Mouse (Mus musculus) induced T-regulatory cell, adult 2 months (primary cell): ENCODE data around the gene Myadml2.

Source experiments
- DNase-seq: peaks from one replicate; pipeline ENCODE4 v3.0.0-alpha.2; 2012; ENCODE audit warnings: low read depth

Myadml2 gene

GRCm38 (mm10) chr11:120609250-120609649 is 38.7 kb downstream of the Myadml2 start:
- no peak for DNase-seq

GRCm38 (mm10) chr11:120608241-120609034 is 39.5 kb downstream of the Myadml2 start, which contains the start of gene Npb:
Npb (plus strand) TSS chr11:120608477.
- no peak for DNase-seq

DNA sequence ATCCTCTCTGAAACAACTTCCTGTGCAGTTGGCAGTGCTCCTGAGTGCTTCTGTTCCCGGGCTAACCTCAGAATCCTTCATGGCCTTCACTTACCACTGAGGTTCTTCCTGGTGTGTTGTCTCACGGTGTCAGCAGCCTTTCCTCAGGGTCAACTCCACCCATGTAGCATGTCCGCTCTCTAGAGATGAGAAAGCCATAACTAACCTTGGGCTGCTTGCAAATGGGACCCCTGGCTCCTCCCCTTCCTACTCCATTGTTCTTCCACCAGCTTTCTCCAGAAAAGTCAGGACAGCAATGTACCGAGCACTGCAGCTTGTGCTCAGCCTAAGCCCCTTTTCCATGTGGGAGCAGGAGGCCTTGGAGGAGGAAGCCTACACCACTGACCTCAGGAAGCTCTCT is 41.2 kb downstream of the Myadml2 start:
- no peak for DNase-seq

GRCm38 (mm10) chr11:120605667-120606066 is 42.3 kb downstream of the Myadml2 start:
- DNase-seq = no peak

- DNase-seq = no peak
These were observed 44.4 kb downstream of the Myadml2 start for GRCm38 (mm10) chr11:120603545-120603944.

DNA sequence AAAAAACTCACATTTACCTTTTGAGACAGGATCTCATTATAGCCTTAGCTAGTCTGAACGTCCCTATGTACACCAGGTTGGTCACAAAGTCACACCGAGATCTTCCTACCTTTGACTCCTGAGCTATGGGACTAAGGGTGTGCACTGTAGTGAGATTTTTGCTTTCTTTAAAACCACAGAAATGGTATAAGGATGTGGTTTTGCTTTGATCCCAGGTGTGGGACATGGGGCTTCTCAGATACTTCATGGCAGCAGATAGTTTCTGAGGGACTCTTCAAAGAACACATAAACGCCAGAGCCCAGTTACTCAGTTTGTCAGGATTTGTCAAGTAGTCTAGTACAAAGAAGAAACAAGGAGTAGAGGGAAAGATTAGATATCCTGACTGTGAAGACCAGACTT is 47.2 kb downstream of the Myadml2 start:
- DNase-seq = peak; percentile 72

- DNase-seq = no peak
These were observed 48.9 kb downstream of the Myadml2 start for GRCm38 (mm10) chr11:120598990-120599549.

- DNase-seq = peak; percentile 98
These were observed 49.5 kb downstream of the Myadml2 start, which contains the start of the genes Alyref and Anapc11 for GRCm38 (mm10) chr11:120598283-120598989. Alyref (minus strand) TSS chr11:120598365. Anapc11 (plus strand) TSS chr11:120598421.

DNA sequence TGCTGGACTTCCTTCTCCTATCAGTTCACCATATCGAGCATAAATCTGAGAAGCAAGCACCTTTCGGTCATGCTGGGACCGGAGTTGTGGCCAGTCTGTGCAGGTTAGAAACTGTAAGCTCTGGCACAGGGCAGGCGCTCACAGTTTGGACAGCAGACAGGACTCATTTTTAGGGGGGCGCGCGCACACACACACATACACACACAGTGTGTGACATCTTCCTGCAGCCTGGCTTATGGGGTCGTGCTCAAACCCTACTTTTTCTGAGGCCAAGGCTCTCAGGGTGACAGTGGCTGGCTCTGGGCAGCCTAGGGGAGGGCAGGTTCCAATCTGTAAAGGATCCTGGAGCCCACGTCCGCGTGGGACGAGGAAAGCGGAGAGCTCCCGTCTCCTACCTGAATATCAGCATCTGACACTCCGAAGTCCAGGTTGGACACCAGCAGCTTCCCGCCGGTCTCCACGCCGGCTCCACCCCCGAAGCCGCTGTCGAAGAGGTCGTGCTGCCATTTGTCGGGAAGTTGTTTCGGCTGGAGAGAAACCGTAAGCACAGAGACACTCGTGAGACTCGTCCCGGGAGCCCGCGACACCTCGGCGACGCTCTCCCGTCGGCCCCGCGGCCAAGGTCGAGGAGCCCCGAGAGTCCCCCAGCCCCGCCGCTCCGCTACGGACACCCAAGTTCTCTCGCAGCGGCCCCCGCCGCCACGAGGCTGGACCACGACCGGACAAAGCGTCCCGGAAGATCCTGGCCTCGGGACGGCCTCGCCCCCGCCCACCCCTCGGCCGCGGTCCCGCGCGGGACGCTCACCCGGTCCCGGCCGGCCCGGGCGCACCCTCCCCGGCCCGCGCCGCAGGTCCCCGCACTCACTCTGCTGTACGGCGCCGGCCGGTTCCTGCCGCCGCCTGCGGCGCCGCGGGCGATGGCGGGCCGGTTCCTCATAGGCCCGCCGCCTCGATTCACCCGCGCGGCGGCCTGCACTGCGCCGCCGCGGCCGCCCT is 50.4 kb downstream of the Myadml2 start:
- DNase-seq = peak; percentile 61
